Mouse (Mus musculus): ENCODE results near the gene Bsx.

Gene Bsx

GRCm38 (mm10) chr9:40873556-40874470, at the start of gene Bsx:
Gene Bsx (plus strand): TSS chr9:40874127.
- no peak for DNase-seq (ENCODE audit: low read depth, low spot score)

- DNase-seq (ENCODE audit: low read depth, low spot score), result no peak
Measured at GRCm38 (mm10) chr9:40825601-40826000, 48.3 kb upstream of the Bsx start.

GRCm38 (mm10) chr9:40827366-40827765, 46.6 kb upstream of the Bsx start:
- DNase-seq (ENCODE audit: low read depth, low spot score), result no peak

DNA sequence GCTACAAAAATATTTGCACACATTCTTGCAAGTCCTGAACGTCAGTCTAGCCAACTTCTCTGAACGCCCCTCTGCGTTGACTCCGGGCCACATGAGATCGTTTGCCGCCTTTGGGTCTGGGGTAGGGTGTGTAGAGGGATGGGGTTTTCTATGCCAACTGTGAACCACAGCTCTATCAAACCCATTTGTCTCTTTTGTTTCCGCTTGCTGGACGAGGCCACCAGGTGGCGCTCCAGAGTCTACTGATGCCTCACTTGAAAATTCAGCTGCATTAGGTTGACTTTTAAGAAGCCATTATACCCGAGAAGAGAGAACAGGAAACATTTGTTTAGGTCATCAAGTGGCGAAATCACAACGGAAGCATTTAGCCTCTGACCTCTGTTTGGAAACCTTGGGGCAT, 39.4 kb upstream of the Bsx start:
- DNase-seq (ENCODE audit: low read depth, low spot score), result peak; percentile 45

GRCm38 (mm10) chr9:40836681-40837080, 37.2 kb upstream of the Bsx start:
- DNase-seq (ENCODE audit: low read depth, low spot score), result no peak

DNA sequence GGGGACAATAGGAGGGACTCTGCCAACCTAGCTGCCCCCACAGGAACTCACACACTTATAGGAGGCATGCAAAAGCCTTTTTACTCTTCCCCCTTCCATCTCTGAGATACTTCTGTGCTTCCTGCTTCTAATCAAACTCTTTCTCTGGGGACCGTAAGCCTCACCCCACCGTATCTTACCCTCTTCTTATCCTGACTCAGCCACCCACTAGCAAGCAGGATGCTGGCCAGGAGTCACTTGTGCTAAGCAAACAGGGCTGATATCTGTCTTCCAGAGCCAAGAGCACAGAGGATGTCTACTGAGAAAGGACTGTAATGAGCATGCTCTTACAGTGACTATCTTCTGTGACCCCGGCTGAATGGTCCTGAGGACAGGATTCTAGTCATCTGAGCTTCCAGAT, 34.3 kb upstream of the Bsx start:
- no peak for DNase-seq (ENCODE audit: low read depth, low spot score)

DNA sequence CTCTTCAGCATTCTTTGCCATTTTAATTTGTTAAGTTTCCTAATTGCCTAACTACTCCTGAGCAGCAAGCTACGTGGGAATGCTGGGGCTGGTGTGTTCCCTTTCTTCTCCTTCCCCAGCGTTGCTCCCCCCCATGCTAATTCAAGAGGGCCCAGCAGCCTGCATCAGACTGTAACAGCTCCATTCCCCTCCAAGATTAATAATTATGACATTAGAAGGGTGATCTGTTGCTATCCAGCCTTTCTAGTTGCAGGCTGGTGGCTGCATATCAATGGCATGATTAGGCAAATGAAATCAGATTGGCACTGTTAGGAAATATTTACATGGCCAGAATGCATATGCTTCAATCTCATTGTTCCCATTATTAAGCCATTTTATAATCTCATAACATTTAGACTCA, 22.4 kb upstream of the Bsx start:
- no peak for DNase-seq (ENCODE audit: low read depth, low spot score)

GRCm38 (mm10) chr9:40858461-40859160, 15.3 kb upstream of the Bsx start:
- peak; percentile 15 for DNase-seq (ENCODE audit: low read depth, low spot score)

GRCm38 (mm10) chr9:40859196-40859595, 14.7 kb upstream of the Bsx start:
- no peak for DNase-seq (ENCODE audit: low read depth, low spot score)

- DNase-seq (ENCODE audit: low read depth, low spot score), result no peak
Measured at GRCm38 (mm10) chr9:40870331-40870730, 3.6 kb upstream of the Bsx start.

- DNase-seq (ENCODE audit: low read depth, low spot score), result no peak
Measured at GRCm38 (mm10) chr9:40871369-40872155, 2.4 kb upstream of the Bsx start.

- no peak for DNase-seq (ENCODE audit: low read depth, low spot score)
Measured at GRCm38 (mm10) chr9:40872156-40872478, 1.8 kb upstream of the Bsx start.

DNA sequence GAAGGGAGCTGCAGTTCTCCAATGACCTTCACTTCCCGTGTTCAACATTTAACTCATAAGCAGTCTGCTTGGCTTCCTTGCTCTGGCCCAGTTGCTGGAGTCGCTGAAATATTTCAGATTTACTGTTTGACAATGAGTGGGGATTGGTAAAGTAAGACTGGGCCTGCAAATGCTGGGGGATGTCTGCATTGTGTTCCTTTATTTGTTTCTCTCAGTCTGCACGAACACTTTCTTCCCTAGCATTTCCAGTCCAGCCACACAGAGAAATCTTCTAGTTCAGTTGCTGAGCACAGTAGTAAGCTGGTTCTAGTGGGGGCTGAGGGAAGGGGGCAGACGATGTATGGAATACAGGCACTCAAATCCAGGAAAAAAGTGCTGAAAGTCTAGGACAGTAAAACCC, 1.0 kb downstream of the Bsx start:
- DNase-seq (ENCODE audit: low read depth, low spot score), result no peak

GRCm38 (mm10) chr9:40875431-40875830, 1.5 kb downstream of the Bsx start:
- no peak for DNase-seq (ENCODE audit: low read depth, low spot score)

- no peak for DNase-seq (ENCODE audit: low read depth, low spot score)
Measured at GRCm38 (mm10) chr9:40876164-40876563, 2.2 kb downstream of the Bsx start.

GRCm38 (mm10) chr9:40876693-40877092, 2.8 kb downstream of the Bsx start:
- no peak for DNase-seq (ENCODE audit: low read depth, low spot score)

DNA sequence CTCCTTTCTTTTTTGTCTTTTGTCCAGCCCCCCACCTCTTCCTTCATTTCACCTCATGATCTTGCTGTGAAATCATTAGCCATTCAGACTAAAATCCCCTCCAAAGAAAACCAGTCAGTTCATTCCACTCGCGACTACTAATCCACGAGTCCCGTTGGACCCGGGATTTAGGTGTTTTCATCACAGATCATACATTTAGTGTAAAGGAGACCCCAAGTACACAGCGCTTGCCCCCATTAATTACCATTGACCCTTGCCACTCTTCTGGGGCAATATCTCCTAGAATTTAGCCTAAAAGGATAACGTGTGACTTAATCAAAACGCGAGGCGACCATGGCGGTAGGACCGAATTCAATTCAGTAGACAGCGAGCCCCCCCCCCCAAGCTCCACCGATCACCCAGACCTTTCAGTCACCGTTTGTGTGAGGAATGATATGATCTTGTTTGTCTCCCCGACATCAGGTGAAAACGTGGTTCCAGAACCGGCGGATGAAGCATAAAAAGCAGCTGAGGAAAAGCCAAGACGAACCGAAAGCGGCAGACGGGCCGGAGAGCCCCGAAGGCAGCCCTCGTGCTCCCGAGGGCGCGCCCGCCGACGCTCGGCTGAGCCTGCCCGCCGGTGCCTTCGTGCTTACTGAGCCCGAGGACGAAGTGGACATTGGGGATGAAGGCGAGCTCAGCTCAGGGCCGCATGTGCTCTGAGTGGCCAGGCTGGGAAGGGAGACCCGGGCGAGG, 3.4 kb downstream of the Bsx start:
- DNase-seq (ENCODE audit: low read depth, low spot score), result no peak

- DNase-seq (ENCODE audit: low read depth, low spot score), result no peak
Measured at GRCm38 (mm10) chr9:40877881-40878235, 3.9 kb downstream of the Bsx start.

GRCm38 (mm10) chr9:40878291-40878945, 4.5 kb downstream of the Bsx start:
- DNase-seq (ENCODE audit: low read depth, low spot score), result no peak

- no peak for DNase-seq (ENCODE audit: low read depth, low spot score)
Measured at GRCm38 (mm10) chr9:40878998-40879397, 5.1 kb downstream of the Bsx start.

- no peak for DNase-seq (ENCODE audit: low read depth, low spot score)
Measured at GRCm38 (mm10) chr9:40885669-40886068, 11.7 kb downstream of the Bsx start.

Measured in telencephalon, adult 2 months (tissue).